Mouse (Mus musculus): ENCODE measurements around the gene Dao.

DNA sequence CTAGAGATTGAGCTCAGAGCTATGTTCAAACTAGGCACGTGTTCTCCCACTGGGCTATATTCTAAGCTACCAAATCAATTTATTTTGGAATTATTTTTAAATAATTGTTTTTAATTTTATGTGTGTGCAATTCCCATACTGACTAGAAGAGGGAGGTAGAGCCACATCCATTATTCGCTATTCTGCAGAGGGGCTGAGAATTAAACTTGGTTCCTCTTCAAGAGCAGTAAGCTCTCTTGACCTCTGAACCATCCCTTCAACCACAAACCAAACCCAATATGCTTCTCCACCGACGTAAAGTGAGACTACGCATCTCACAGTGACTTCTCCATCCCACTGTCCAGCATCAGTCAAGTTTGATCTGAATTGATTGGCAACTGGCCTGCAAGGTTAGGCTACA, 43.7 kb downstream of the Dao start:
- TF ChIP-seq ZC3H11A (IDR thresholded peaks at IDR 0.05; ENCODE audit: borderline replicate concordance, low read depth, low read length) (peak; percentile 56; the same call in 1 of the 2 replicates), MAFK (IDR thresholded peaks at IDR 0.05; ENCODE audit: insufficient read depth, low read depth, low read length) (no peak), ZNF384 (IDR thresholded peaks at IDR 0.05; ENCODE audit: low read depth, low read length) (no peak), HCFC1 (IDR thresholded peaks at IDR 0.05; ENCODE audit: borderline replicate concordance, insufficient read depth, low read length) (no peak), CHD2 (IDR thresholded peaks at IDR 0.05; ENCODE audit: low read depth, low read length) (no peak)
